Mouse (Mus musculus) cerebellum, adult 2 months (tissue): Measurements from ENCODE around the gene Lct.

Experiments
- CTCF ChIP-seq: fragments of 200-500 bp; IDR thresholded peaks from 2 replicates; pipeline ENCODE4 v1.5.1; 2011; ENCODE audit warnings: low read depth, mild to moderate bottlenecking, control low read depth, low read length, moderate library complexity, borderline replicate concordance; ENCODE audit not compliant: insufficient read depth
- POLR2A ChIP-seq: fragments of 200-500 bp; IDR thresholded peaks from 2 replicates; pipeline ENCODE4 v1.6.1; 2011; ENCODE audit warnings: low read length, control low read depth, borderline replicate concordance; ENCODE audit not compliant: insufficient read depth

GRCm38 (mm10) chr1:128270731-128271130 lies 57.4 kb downstream of the Lct start:
- TF ChIP-seq CTCF = no peak
- TF ChIP-seq POLR2A = no peak
